Mouse (Mus musculus) olfactory bulb, adult 2 months (tissue): ENCODE data around the gene Uox. TPM values are rescaled to one million over a fixed set of nuclear protein-coding genes. Genes with fewer than 3 reads are reported as not detected.

Experiments used
- H3K27ac ChIP-seq: fragments of 200-500 bp; 2 replicates; pipeline ENCODE4 v1.5.1; 2012; ENCODE audit warnings: low read depth, low read length; ENCODE audit not compliant: insufficient read depth
- H3K4me1 ChIP-seq: fragments of 200-500 bp; 2 replicates; pipeline ENCODE4 v1.6.1; 2012; ENCODE audit warnings: low read length; ENCODE audit not compliant: control insufficient read depth, insufficient read depth
- H3K4me3 ChIP-seq: fragments of 200-500 bp; 2 replicates; pipeline ENCODE4 v1.5.1; 2012; ENCODE audit warnings: mild to moderate bottlenecking, low read depth, low read length, moderate library complexity; ENCODE audit not compliant: insufficient read depth
- CTCF ChIP-seq: fragments of 200-500 bp; IDR thresholded peaks from 2 replicates; pipeline ENCODE4 v1.5.1; 2012; ENCODE audit warnings: low read depth, mild to moderate bottlenecking, low read length, moderate library complexity; ENCODE audit not compliant: insufficient read depth
- POLR2A ChIP-seq: fragments of 200-500 bp; IDR thresholded peaks from 2 replicates; pipeline ENCODE4 v1.6.1; 2012; ENCODE audit warnings: mild to moderate bottlenecking, low read depth, low read length, moderate library complexity; ENCODE audit not compliant: insufficient read depth
- WGBS: fragments of 180-500 bp; shearing (Covaris S2); methylation state at CpG from one replicate; pipeline ENCODE4 v1.1.7; 2018; 5-methylcytosine and 5-hydroxymethylcytosine counted together
- polyA plus RNA-seq: library from polyadenylated mRNA; stranded (reverse); fragments of >200 nt; gene quantifications from 2 replicates; pipeline ENCODE4 v1.2.4, GENCODE M21; 2012; ENCODE audit warnings: low replicate concordance; ENCODE audit not compliant: missing spikeins, insufficient read depth, insufficient read length

The Uox gene
- polyA plus RNA-seq, 1 experiment = not detected

GRCm38 (mm10) chr3:146679646-146680045 lies 109.4 kb downstream of the Uox start:
- Histone ChIP-seq H3K27ac (no peak overlapping the region), H3K4me3 (no peak overlapping the region), H3K4me1 (no peaks in the 10 kb centered on the region)
- WGBS = 95% methylated on average over 16 of the region's 16 CpGs
- TF ChIP-seq POLR2A (no peak), CTCF (no peak)

GRCm38 (mm10) chr3:146680625-146681024 lies 110.4 kb downstream of the Uox start:
- no peak overlapping the region for H3K4me3 ChIP-seq
- H3K27ac ChIP-seq = no peak overlapping the region
- peaks cover 4% of the 10 kb centered on the region for H3K4me1 ChIP-seq
- 84% methylated on average over 13 of the region's 13 CpGs for WGBS
- TF ChIP-seq CTCF (no peak), POLR2A (no peak)

- peaks cover 4% of the 10 kb centered on the region for H3K4me1 ChIP-seq
- H3K27ac ChIP-seq = no peak overlapping the region
- no peak for TF ChIP-seq POLR2A
- no peak for TF ChIP-seq CTCF
- WGBS = 15% methylated on average over 8 of the region's 8 CpGs
- H3K4me3 ChIP-seq = peak overlapping the region; percentile 14; the same call in 1 of the 2 replicates
These were observed 111.5 kb downstream of the Uox start for GRCm38 (mm10) chr3:146681696-146682095.

Other genes with a start within 250 kb of the Uox start
- not detected in 2 replicates for gene Ssx2ip, start 165.8 kb upstream of the Uox start, polyA plus RNA-seq
- gene Ctbs, start 120.6 kb upstream of the Uox start, polyA plus RNA-seq = not detected in 2 replicates
- gene Spata1, start 70.7 kb upstream of the Uox start, polyA plus RNA-seq = not detected in 2 replicates
- not detected in 2 replicates for gene Gng5, start 70.6 kb upstream of the Uox start, polyA plus RNA-seq
- gene Rpf1, start 49.0 kb upstream of the Uox start, polyA plus RNA-seq = not detected in 2 replicates
- gene Dnase2b, start 45.2 kb downstream of the Uox start, polyA plus RNA-seq = not detected in 2 replicates
- gene 4930503B20Rik, start 80.9 kb downstream of the Uox start, polyA plus RNA-seq = not detected in 2 replicates
- not detected in 2 replicates for gene Samd13, start 115.2 kb downstream of the Uox start, polyA plus RNA-seq
- 239 and 324 TPM in 2 replicates for gene Prkacb, start 242.6 kb downstream of the Uox start, polyA plus RNA-seq